Mouse (Mus musculus) spleen, postnatal 36 days (tissue): ENCODE measurements around the gene Ccdc187.

Source experiments
- DNase-seq, 2 experiments: peaks; one replicate each; pipeline ENCODE4 v3.0.0; 2022; ENCODE audit warnings: low spot score in 2 of 2, mixed read lengths in 1 of 2

The Ccdc187 gene

DNA sequence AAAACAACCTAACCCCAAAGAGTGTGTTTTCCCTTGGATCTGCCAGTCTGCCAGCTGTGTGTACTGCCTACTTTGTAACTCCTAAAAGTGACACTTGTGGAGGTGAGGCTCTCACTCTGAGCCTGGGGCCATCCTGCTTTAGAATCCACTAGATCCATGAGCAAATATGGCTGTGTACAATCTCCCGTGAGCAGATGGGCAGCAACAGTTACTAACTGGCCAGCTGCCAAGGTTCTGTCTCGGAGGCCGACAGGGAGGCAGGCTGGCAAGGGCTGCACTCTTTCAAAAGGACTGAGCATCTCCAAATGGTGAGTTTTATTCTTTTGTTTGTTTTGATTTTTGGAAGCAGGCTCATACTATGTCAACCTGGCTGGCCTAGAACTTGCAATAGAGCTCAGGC, 79.8 kb downstream of the Ccdc187 start:
- DNase-seq: peak; percentile 9 to 22

- DNase-seq: no peak
Measured at GRCm38 (mm10) chr2:26209566-26209965, 84.8 kb downstream of the Ccdc187 start.

DNA sequence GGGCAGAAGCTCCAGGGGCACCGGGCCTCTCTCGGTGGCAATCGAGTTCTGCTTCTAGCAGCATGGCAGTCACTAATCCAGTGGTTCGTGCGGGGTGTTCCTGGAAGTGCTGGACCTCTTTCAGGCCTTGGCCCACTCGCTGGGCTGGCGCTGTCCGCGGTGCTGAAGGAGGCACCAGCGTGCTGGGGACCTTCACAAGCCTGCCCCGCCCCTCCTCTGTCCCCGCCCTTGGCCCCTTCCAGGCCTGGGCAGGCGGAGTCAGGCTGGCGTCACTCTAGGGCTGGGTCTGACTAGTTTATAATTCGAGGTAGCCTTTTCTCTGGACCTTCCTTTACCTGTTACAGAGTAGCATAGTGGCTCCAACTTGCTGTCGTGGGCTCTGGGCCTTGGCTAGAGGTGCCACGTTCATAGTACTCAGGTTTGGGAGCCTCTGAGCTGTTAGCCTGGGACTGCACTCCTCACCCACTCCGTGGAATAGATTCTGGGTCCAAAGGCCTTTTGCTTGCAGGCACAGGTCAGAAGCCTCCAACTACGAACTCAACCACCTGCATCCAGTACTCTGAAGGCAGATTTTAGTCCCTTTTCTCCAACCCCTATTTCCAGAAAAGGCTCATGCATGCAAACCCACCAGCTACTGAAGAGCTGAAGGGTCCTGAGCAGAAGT, 86.1 kb downstream of the Ccdc187 start, which contains the start of gene Lhx3:
Gene Lhx3, minus strand, starts transcription at position 164 of the 664 bp plus-strand sequence.
- DNase-seq: peak; percentile 27 to 38

GRCm38 (mm10) chr2:26207559-26207958, 86.8 kb downstream of the Ccdc187 start:
- no peak for DNase-seq

DNA sequence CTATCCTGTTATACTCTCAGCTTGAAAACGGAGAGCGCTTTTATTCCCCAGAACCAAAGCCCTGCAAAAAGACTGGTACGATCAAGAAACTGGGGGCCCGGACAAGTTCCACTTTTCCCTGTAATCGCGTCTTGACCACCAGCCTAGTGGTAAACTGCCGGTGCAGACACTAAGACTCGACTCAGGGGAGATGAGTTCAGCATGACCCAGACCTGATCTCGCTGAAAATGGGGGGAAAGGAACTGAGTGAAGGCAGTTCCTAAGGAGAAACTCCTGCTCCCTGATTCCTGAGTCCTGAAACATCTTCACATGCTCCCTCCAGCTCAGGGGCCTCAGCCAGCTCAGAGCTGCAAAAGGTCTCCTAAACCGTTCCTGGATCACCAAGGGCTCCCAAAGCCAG, 88.6 kb downstream of the Ccdc187 start:
- no peak for DNase-seq

- no peak for DNase-seq
Measured at GRCm38 (mm10) chr2:26205126-26205525, 89.2 kb downstream of the Ccdc187 start.

DNA sequence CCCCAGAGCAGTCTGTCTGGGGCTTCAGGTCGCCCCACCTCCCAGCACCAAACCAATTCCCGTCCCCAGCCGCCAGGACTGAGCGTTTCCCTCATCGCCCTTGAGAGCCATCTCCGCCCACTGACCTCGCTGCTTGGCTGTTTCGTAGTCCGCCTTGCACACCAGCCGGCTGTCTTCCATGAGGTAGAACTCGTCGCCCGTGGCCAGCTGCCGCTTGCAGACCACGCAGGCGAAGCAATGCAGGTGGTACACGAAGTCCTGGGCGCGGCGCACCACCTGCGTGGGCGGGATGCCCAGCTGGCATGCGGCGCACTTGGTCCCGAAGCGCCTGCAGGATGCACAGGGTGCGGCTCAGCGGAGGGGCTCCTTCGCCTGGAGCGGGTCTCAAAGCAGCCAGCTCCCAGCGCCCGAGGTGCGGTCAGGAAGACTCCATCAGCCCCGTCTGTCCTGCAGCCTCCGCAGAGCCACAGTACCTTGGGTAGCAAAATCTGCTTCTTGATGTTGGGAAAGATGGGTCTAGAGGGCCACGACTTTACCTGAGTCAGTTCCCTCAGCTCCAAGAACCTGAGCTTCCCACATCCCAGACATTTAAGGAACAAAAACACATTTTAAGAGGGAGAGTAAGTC, 91.4 kb downstream of the Ccdc187 start:
- no peak for DNase-seq

GRCm38 (mm10) chr2:26201926-26202848, 92.2 kb downstream of the Ccdc187 start:
- no peak for DNase-seq

DNA sequence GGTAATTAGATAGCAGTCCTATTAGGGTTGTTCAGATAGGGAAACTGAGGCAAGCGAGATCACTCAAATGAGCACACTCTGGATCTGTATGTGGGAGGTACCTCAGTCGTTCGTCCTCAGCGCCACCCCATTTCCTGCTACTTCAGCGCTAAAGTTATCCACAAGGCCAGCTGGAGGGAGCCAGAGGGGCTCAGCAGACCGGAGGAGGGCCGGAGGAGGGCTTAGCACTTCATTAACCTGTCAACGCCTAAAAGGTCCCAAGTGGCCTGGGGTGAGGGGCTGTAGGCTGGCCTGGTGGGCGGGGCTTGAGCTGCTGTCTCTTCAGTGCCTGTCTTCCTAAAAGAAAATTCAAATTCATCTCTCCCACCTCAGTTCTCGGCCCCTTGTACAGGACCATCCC, 95.9 kb downstream of the Ccdc187 start:
- DNase-seq: no peak

- no peak for DNase-seq
Measured at GRCm38 (mm10) chr2:26194552-26195339, 99.6 kb downstream of the Ccdc187 start.
